Mouse (Mus musculus) adrenal gland, postnatal 36 days (tissue): Measurements from ENCODE around the gene Calhm2. TPM values are rescaled to one million over a fixed set of nuclear protein-coding genes. Genes with fewer than 3 reads are reported as not detected.
A peak's percentile ranks its signal among the peaks of the same experiment; 100 is the strongest.
"Not testable (repeated sequence)": the region's sequence is repeated elsewhere in the genome, so short reads cannot be mapped to it uniquely, and the experiment has no call there.

Experiments used
- DNase-seq, 2 experiments: peaks; one replicate each; pipeline ENCODE4 v3.0.0; 2021; ENCODE audit warnings: mixed read lengths in 1 of 2
- total RNA-seq, 2 experiments: library from RNA; stranded (reverse); gene quantifications; 2 replicates each; pipeline ENCODE4 v1.2.3; 2021

Gene Calhm2
- total RNA-seq, 2 experiments from 2014 or later, result 3.6 to 4.4 TPM

DNA sequence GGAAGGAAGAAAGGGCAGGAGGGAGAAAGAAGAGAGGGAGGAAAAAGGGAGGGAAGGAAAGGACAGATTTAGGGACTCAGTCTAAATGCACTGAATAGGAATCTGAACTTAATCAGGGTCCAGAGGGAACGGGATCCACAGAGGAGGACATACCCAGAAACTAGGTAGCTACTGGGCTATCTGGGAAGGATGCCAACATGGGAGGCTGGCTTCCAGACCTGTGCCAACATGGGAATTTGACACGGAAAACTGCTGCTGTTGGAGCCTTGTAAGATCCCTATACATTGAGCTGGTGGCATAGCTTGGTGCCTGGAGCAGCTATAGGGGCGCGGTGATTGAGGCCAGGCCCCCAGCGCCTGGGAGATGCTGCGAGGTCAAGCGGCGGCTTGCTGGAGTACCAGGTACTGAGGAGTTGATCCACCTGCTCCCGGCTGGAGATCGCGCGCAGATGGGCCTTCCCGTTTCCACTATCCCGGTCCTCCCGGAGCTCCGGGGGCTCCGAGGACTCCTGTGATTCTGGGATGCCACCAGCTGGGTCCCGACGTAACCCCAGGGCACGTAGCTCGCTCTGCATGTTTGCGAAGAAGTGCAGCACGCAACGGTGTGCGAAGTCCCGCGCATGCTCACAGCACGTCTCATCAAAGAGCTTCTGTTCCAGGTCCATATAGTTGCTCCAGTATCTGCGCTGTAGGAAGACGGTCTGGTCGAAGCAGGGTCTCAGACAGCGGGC, 13.4 kb upstream of the Calhm2 start:
- DNase-seq, result no peak

DNA sequence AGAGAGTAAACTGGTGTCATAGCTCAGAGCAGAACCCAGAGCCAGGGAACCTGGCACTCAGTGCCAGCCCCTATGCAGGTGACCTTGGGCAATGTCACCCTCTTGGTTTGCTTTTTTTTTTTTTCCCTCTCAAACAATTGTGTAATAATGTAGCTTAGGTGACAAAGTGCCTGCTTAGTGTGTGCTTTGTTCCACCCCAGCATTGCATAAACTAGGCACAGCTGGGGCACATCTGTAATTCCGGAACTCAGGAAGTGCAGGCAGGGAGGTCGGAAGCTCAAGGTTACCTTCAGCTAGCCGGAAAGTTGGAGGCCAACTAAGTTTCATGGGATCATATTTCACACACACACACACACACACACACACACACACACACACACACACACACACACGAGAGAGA, 11.8 kb upstream of the Calhm2 start:
- peak in 1 of 2 experiments; percentile 39 for DNase-seq

DNA sequence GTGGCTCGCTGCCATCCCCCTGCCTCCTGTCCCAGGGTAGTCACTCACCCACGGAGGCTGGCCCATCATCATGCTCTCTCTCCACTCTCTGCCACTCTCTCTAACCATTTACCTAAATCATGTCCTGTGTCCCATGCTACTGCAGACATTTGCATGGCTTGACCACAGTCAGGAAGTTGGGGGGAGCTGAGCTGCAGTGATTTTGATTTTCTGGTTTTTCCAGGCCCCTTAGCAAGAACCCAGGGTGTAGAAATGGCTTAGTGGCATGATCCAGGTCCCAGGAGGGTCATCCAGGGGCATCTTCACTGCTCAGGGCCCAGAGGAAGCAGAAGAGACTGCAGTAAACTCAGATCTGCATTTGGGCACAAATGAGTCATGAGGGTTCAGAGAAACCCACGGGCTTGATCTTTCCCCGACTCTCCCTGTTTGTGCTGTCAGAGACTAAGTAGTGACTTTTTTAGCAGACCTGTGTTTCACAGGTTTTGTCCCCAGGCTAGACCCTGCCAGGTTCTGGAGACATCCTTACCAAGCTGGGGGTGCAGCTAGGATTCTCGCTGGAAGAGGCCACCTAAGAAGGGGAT, 10.3 kb upstream of the Calhm2 start:
- no peak for DNase-seq

DNA sequence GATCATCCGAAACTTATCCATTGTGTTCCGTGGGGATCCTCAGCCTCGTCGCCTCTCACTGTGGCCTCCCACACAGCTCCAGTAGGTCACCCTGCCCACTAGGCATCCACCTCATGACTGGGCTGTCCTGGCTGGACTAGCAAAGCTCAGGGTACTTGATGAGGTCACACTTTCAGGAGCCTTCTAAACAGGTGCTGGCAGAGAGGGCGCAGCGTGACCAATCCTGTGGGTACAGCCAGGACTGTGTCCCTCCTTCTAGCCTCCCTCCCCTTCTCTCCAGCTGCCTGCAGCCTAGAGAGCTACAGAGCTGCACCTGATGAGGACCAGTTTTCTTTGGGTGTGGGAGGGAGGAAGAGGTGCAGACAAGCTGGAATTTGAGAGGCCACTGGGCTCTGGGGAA, 6.1 kb upstream of the Calhm2 start, which contains the start of gene Calhm1:
Gene Calhm1 (minus strand): TSS at position 101 of the 400 bp plus-strand sequence.
- DNase-seq, result no peak

DNA sequence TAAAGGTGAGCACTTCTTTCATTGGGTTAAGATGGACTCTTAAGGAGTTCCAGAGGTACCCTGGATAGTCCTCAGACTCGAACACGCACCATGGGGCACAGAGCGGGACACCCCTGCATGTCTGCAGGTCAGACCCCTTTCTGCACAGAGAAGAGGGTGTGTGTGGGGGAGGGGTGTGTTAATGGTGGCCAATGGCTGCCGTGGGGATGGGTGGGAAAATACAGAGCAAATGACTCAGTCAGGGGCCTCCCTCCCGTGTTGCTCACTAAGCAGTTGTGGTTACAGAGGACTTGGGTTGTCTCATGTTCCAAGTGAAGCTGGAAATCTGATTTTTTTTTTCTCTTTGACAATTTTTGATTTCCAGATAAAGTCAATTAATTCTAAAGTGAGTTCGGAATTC, 4.3 kb upstream of the Calhm2 start:
- no peak for DNase-seq

DNA sequence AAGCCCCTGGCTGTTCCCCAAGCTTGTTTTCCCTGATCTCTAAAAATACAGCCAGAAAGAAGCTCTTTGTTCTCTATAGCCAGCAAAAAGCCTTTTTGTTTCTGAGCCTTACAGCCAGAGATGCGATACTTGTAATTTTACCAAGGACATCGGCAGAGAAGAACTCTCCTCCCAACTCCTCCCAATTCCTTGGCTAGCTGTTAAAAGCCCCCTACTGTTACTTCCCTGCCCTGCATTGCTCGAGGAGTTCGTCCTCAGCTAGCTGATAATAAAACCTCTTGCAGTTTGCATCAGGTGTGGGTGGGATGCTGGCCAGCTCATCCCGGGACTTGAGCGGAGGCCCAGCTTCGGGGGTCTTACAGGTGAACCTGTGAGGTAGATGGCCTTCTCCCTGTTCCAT, 1.5 kb upstream of the Calhm2 start:
- not testable (repeated sequence) for DNase-seq

DNA sequence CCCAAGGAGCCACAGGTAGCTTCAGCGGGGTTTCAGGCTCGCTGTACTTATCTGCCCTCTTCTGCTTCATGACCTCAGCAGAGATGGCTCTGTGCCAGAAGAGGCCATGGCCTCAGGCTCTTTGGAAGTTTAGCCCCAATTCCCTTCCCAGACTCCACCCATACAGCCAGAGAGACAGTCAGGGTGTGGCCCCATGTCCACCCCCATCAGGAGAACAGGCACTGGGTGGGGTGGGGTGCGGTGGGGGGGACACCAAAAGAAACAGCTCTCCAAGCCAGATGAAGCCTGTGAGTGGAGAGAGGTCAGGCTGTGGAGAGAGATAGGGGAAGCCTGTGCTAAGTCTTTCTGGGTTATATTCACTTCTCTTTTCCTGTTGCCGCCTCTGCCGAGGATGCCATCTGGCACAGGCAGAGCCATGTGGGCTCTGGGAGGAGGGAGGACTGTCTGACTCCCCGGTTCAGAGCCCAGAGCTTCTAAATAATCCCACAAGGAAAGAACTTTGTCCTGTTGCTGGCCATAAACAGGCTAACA, 978 bp downstream of the Calhm2 start:
- peak; percentile 61 to 75 for DNase-seq

DNA sequence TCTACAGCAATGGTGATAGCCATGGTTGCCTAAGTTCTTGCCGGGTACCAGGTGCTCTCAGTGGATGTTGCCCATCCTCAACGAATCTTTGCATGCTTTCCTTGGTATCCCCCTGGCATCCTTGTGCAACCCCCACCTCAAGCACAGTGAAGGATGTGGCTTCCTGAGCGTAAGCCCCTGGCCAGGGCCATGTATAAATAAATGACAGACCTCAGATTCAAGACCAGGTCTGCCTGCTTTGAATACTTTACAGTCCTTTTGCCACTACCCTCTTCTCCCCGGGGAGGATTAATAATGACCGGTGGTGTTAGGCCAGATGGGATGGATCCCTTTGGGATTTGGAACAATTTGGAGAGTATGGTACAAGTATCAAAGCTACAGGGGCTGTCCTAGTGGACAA, 1.9 kb downstream of the Calhm2 start:
- DNase-seq, result no peak

DNA sequence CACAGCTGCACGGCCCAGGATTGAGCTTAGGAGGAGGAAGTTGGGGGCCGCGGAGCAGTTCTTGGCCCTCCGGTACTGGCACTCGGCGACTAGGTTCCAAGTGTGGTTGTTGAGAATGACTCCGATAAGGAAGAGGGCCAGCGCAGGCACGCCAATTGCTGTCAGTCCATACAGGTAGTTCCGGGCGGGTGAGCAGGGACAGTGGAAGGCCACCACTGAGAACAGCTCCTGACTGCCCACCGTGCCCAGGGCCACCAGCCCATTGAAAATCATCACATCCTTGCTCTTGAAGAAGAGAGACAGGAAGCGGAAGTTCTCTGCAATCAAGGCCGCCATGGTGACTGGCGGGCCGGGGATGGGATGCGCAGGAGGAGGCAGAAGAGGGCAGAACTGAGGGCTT, 2.5 kb downstream of the Calhm2 start:
- no peak for DNase-seq

DNA sequence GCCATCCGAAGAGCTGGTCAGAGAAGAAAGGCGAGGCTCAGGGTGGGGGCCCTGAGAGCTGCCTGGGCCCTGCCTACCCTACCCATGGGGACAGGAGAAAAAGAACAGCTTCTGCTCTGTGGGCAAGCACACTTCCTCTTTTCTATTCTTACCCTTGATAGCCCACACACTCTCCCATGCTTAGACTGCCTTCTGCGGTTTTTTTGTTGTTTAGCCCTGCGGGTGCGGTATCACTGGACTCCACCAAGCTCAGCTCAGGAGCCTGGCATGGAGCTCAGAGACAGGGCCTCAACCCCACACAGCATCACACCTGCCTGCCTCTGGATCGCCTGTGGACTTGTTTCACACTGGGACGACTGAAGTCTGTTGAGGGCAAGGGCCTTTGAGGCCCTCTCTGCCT, 4.9 kb downstream of the Calhm2 start:
- DNase-seq, result no peak

DNA sequence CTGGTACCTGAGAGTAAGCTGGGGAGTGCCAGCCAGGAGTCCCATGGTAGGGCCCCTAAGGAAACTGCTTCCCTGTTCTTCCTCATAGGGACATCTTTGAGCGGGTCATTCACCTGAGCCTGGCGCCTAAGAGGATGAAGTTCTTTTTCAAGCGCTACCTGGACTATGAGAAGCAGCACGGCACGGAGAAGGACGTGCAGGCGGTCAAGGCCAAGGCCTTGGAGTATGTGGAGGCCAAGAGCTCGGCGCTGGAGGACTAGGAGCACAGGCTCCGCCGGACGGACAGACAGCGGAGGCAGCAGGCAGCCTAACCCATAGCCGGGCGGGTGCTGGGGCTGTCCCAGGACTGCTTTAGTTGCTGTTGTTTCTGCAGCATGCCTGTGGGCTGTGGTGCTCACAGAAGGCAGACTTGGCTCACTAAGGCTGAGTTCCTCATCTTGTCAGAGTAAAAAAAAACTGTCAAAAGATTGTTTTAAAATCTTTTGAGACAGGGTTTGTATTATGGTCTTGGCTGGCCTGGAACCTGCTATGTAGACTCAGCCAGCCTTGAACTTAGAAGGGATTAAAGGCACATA, 7.5 kb downstream of the Calhm2 start:
- DNase-seq, result peak; percentile 39 to 44

DNA sequence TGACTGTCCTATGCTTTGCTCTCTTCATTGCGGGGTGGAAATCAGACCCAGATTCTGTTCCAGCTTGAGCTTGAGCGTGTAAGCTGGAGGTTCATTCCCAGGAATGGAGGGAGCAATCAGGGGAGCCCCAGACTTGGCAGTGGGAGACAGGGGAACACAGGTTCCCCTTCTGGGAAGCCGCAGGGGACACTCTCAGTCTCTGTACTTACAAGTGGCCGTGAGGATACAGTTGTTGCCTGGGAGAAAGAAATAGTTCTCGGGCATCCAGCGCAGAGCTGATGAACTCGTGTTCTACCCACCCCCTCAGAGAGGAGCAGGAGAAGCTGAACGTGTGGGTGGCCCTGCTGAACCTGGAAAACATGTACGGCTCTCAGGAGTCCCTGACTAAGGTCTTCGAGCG, 9.3 kb downstream of the Calhm2 start:
- no peak for DNase-seq

DNA sequence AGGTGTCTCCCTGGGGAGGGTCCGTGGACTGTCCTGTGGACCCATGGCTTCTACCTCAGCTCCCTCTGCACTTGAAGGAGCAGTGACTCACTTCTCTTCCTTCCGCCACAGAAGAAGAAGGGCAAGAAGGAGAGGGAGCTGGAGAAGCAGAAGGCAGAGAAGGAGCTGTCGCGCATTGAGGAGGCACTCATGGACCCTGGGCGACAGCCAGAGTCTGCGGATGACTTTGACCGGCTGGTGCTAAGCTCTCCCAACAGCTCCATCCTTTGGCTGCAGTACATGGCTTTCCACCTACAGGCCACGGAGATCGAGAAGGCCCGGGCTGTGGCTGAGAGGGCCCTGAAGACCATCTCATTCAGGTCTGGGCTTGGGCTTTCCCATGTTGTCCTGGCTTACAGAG, 9.9 kb downstream of the Calhm2 start:
- DNase-seq, result no peak

DNA sequence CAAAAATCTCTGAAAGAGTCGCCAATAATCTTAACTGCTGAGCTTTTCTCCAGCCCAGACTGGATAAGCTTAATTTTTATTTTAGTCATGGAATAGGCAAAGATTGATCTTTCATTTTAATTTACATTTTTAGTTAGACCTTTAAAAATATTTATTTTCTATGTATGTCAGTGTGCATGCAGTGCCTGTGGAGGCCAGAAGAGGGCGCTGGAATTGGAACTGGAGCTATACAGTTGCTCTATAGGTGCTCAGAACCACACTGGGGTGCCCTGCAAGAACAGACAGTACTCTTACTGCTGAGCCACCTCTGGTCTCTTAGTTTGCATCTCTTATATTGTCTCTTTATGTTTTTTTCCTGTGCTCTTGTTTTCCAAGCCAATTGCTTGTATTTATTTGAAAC, 15.3 kb downstream of the Calhm2 start:
- DNase-seq, result peak in 1 of 2 experiments; percentile 39

DNA sequence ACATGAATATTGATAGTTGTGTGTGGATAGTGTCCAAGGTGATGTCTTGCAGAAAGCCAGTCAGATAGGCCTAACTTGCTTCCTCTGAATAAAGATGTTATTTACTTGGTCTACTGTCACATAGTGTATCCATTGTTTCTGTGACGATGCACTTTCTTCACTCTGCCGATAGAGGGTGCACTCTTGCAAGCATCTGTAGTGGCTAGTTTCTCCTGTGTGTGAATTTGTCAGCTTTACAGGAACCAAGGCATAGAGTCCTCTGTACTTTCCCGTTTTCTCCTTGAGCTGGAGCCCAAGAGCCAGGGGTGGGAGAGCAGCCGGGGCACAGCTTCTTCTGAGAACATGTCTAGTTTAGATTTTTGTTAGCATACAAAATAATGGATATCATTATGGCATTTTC, 17.0 kb downstream of the Calhm2 start:
- peak in 1 of 2 experiments; percentile 42 for DNase-seq

DNA sequence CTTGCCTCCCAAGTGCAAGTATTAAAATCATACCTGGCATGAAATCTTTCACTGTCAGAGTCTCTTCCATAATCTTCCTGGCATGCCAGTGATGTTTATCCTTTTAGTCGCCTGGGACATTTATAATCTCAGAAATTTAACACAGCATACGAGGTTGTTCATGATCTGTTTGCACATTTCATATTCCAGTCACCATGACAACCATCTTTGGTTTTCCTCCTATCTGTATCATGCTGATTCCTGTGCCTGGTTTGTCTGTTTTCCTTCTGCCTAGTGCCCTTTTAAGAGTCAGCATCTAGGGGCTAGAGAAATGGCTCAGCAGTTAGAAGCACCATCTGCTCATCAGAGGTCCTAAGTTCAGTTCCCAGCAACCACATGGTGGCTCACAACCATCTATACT, 19.5 kb downstream of the Calhm2 start:
- DNase-seq, result no peak

DNA sequence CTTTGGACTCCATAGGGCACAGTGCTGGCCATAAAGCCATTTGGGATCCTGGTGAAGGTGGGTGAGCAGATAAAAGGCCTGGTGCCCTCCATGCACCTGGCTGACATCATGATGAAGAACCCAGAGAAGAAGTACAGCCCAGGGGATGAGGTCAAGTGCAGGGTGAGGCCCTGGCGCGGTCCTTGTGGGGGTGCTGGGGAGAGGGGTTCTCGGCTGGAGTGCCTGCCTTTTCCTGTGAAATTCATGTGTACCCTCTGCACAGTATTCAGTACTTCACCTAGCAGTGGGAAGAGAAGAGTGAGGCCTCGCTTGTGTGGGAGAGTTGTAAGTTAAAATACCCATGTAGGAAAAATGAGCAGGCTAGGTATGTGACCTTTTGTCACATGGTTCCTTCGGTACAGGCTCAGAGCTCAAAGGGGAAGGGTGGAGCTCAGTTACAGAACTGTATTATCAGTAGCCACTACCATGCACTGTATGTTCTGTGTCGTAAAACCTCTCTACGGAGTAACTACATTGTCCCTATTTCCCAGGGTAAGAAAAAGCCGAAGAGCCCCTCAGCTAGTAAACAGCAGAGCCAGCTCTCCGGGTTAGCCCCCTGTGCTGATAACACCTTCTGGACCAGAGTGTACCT, 33.3 kb downstream of the Calhm2 start:
- DNase-seq, result no peak

DNA sequence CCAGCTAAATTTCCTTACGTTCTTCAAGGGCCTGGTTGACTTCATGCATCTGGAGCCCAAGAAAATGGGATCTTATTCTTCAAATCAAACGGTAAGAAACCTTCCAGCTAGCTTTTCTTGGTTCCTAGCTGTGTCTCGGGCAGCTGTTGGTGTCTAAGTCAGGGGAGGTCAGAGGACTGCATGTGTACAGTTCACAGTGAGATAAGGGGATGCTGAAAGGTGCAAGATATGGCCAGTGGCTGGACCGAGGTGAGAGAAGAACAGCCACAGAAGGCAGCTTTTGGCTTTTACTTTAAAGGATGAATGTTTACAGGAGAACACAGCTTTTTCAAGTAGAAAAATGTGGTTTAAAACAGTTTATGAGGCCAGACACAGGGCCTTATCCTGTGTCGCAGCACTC, 37.0 kb downstream of the Calhm2 start:
- DNase-seq, result no peak

DNA sequence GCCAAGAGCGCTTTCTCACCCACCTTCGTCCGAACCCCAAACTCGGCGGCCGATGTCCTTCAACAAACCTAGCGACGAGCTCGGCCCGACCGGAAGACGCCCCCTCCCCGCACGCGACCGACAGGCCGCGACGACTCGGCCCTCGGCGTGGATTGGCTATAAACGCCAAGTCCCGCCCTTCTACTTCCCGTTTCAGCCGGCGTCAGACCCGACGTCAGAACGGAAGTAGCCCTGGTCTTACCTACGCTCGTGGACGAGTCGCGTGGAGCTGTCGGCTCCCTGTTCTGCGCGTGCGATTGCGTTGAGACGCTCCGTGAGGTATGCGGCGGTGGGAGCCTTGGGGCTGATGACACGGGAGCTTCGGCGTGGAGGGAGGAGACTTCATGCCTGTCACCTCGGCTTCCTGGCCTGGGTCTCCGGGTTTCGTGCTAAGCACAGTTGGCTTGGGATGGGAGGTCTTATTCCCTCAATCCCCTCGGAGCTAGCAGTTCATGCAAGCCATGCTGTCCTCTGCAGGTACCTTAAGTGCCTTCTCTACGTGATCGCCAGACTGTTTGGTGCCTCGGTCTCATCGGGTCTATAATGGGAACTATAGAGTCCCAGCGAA, 47.4 kb downstream of the Calhm2 start, which contains the start of the genes Usmg5 and Pdcd11:
Gene Usmg5 (minus strand): TSS at position 98 of the 607 bp plus-strand sequence.
Gene Pdcd11 (plus strand): TSS at position 219 of the 607 bp plus-strand sequence.
- peak; percentile 97 for DNase-seq

DNA sequence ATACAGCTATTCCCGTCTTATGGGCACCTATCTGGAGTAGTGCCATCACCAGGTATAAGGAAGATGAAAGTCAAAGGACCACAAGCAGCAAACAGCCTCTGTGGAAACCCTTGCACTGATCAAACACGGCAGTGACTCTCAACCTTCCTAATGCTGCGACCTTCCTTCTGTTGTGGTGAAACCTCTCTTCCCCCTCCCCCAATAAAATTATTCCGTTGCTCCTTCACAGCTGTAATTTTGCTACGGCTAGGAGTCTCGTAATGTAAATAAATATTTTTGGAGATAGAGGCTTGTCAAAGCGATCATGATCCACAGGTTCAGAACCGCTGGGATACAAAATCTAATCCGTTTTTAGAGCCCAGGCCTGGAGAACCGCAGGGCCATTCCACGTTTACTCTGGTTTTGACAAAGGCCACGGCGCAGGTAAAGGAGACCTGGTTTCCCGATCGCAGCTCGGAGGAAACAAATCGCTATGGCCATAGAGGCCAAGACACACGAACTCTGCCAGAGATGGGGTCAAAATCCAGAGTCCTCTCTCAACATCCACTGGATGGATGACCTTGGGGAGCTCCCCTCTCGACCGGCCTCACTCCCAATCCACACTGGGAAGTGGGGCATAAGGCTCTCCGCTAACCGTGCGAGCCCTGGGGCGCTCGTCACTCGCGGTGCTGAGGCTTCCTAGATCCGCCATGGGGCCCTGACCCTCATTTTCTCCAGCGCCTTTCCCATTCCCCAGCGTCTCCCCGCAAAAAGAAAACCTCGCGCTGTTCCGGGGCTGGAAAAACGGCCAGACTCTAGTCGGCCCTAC, 48.2 kb downstream of the Calhm2 start:
- peak; percentile 7 to 39 for DNase-seq

DNA sequence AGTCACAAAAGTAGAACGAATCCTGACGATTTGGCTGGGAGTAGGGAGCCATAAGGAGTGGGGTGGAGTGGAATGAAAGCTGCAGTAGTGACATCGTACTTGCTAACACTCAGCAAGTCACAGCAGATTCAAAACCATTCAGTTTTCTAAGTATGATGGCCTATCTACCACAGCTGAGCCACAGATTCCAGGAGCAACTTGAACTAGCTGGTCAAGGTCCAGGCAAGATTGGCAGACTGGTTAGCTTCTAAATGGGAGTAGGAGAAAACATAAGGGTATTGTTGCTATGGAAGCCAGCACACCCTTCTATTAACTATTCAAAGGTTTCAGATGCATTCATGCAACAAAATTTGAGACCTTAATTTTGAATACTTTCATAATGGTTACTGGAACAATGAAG, 49.9 kb downstream of the Calhm2 start:
- no peak for DNase-seq
